Mouse (Mus musculus) olfactory bulb, adult 2 months (tissue): ENCODE results near the gene Mrps23.

Experiments used
- CTCF ChIP-seq: fragments of 200-500 bp; IDR thresholded peaks from 2 replicates; pipeline ENCODE4 v1.5.1; 2012; ENCODE audit warnings: low read depth, mild to moderate bottlenecking, low read length, moderate library complexity; ENCODE audit not compliant: insufficient read depth
- POLR2A ChIP-seq: fragments of 200-500 bp; IDR thresholded peaks from 2 replicates; pipeline ENCODE4 v1.6.1; 2012; ENCODE audit warnings: mild to moderate bottlenecking, low read depth, low read length, moderate library complexity; ENCODE audit not compliant: insufficient read depth

DNA sequence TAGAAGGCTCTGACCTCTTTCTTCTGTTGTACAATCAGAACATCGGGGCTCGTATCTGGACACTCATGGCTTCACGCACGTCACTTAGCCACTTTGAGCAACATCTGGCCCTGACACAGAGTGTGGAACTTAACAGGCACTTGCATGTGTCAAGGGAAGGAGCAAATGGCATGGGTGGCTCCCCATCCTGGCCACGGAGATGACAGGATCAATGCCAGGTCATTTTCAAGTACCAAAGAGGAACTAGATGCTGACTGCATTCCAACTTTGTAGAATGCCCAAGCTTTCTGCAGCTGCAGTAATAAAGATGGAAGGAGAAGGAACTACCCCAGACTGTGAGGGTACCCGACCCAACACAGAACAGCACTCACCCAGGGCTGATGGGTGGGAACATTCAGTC is 14.0 kb downstream of the Mrps23 start:
- TF ChIP-seq POLR2A, result no peak
- no peak for TF ChIP-seq CTCF
